Mouse (Mus musculus): ENCODE data around the gene Sfn. TPM values are rescaled to one million over a fixed set of nuclear protein-coding genes. Genes with fewer than 3 reads are reported as not detected.

The Sfn gene
- polyA plus RNA-seq, 1 experiment: 0.06 TPM

DNA sequence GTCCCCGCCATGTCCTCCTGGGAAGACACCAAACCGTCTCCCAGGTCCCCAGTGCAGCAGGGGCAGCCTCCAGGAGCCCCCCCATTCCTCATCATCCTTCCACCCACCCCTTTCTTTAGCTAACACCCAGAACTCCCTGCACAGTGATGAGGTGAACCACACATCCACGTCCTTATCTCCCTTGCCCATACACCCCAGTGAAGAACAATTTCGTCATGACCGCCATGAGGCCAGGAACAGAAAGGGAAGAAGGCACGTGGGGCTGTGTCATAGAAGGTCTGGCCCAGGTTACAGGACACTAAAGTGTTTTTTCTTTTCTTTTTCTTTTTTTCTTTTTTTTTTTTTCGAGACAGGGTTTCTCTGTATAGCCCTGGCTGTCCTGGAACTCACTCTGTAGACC is 22.9 kb upstream of the Sfn start:
- Histone ChIP-seq H3K9me3 (ENCODE audit: control insufficient read depth, low read length) (no peaks in the 10 kb centered on the region), H3K4me1 (ENCODE audit: control insufficient read depth) (peaks cover 3% of the 10 kb centered on the region; the same call in 1 of the 2 replicates), H3K27me3 (ENCODE audit: control insufficient read depth) (no peaks in the 10 kb centered on the region), H3K36me3 (ENCODE audit: control insufficient read depth) (peaks cover 5% of the 10 kb centered on the region; the same call in 1 of the 2 replicates), H3K4me3 (replicated peaks) (no peak overlapping the region)
- no peak for TF ChIP-seq TAL1 (IDR thresholded peaks at IDR 0.05; ENCODE audit: low read length)
- TF ChIP-seq GATA1 (IDR thresholded peaks at IDR 0.05; ENCODE audit: low read length): no peak

GRCm38 (mm10) chr4:133622161-133622695 is 20.3 kb upstream of the Sfn start:
- TF ChIP-seq TAL1 (IDR thresholded peaks at IDR 0.05; ENCODE audit: low read length) (no peak), GATA1 (IDR thresholded peaks at IDR 0.05; ENCODE audit: low read length) (no peak)
- Histone ChIP-seq H3K4me3 (replicated peaks) (no peak overlapping the region), H3K4me1 (ENCODE audit: control insufficient read depth) (peaks cover 6% of the 10 kb centered on the region), H3K27me3 (ENCODE audit: control insufficient read depth) (no peaks in the 10 kb centered on the region), H3K9me3 (ENCODE audit: control insufficient read depth, low read length) (no peaks in the 10 kb centered on the region), H3K36me3 (ENCODE audit: control insufficient read depth) (peaks cover 5% of the 10 kb centered on the region; the same call in 1 of the 2 replicates)

DNA sequence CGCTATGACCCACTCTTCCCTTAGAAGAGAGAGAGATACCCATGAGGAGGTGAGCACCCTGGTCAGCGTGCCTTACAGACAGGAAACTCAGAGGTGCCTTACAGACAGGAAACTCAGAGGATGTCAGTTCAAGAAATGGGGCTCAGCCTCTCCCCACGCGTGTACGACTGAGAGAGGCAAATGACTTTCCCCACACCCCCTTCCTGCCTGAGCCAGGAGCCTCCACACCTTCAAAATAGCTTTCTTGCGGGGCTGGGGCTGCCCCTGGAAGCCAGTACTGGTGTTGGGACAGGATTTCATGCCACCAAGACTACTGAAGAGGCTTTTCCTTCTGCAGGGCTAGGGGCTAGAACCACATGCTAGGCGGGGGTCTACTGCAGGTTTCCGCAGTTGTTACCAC is 18.7 kb upstream of the Sfn start:
- H3K9me3 ChIP-seq (ENCODE audit: control insufficient read depth, low read length): no peaks in the 10 kb centered on the region
- H3K4me1 ChIP-seq (ENCODE audit: control insufficient read depth): peaks cover 4% of the 10 kb centered on the region
- H3K27me3 ChIP-seq (ENCODE audit: control insufficient read depth): no peaks in the 10 kb centered on the region
- peaks cover 2% of the 10 kb centered on the region; the same call in 1 of the 2 replicates for H3K36me3 ChIP-seq (ENCODE audit: control insufficient read depth)
- H3K4me3 ChIP-seq (replicated peaks): no peak overlapping the region
- TF ChIP-seq GATA1 (IDR thresholded peaks at IDR 0.05; ENCODE audit: low read length): no peak
- TF ChIP-seq TAL1 (IDR thresholded peaks at IDR 0.05; ENCODE audit: low read length): no peak

- Histone ChIP-seq H3K36me3 (ENCODE audit: control insufficient read depth) (peaks cover 2% of the 10 kb centered on the region; the same call in 1 of the 2 replicates), H3K4me3 (replicated peaks) (no peak overlapping the region), H3K4me1 (ENCODE audit: control insufficient read depth) (peaks cover 4% of the 10 kb centered on the region), H3K27me3 (ENCODE audit: control insufficient read depth) (no peaks in the 10 kb centered on the region), H3K9me3 (ENCODE audit: control insufficient read depth, low read length) (no peaks in the 10 kb centered on the region)
- TF ChIP-seq GATA1 (IDR thresholded peaks at IDR 0.05; ENCODE audit: low read length): no peak
- no peak for TF ChIP-seq TAL1 (IDR thresholded peaks at IDR 0.05; ENCODE audit: low read length)
Measured at GRCm38 (mm10) chr4:133619473-133620136, 17.6 kb upstream of the Sfn start.

GRCm38 (mm10) chr4:133617936-133618335 is 16.0 kb upstream of the Sfn start:
- H3K36me3 ChIP-seq (ENCODE audit: control insufficient read depth): no peaks in the 10 kb centered on the region; the same call in 1 of the 2 replicates

DNA sequence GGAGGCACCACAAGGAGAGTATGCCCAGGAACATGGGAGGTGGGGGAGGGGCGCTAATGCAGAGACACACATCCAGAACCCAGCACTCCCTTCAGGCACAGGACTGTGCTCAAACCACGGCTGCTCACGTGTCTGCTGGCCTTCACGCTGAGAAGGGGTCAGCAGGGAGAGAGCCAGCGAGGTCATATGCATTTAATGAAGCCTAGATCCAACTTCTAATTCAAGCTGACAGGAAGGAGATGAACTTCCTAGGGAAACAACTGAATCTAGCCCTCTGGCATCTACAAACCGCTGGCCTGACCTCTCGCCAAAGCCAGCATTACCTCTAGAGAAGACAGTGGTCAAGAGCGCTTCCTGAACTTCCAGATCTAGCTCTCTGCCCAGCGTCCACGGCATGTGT is 13.4 kb upstream of the Sfn start:
- no peak overlapping the region for H3K4me3 ChIP-seq (replicated peaks)
- peaks cover 6% of the 10 kb centered on the region for H3K36me3 ChIP-seq (ENCODE audit: control insufficient read depth)
- no peak for TF ChIP-seq GATA1 (IDR thresholded peaks at IDR 0.05; ENCODE audit: low read length)
- TF ChIP-seq TAL1 (IDR thresholded peaks at IDR 0.05; ENCODE audit: low read length): no peak
- H3K9me3 ChIP-seq (ENCODE audit: control insufficient read depth, low read length): peaks cover 9% of the 10 kb centered on the region
- H3K4me1 ChIP-seq (ENCODE audit: control insufficient read depth): peaks cover 8% of the 10 kb centered on the region
- no peaks in the 10 kb centered on the region for H3K27me3 ChIP-seq (ENCODE audit: control insufficient read depth)

More at GRCm38 (mm10) chr4:133617936-133618335, 16.0 kb upstream of the Sfn start:
- H3K4me3 ChIP-seq (replicated peaks): no peak overlapping the region
- H3K27me3 ChIP-seq (ENCODE audit: control insufficient read depth): no peaks in the 10 kb centered on the region
- no peaks in the 10 kb centered on the region for H3K9me3 ChIP-seq (ENCODE audit: control insufficient read depth, low read length)
- H3K4me1 ChIP-seq (ENCODE audit: control insufficient read depth): peaks cover 4% of the 10 kb centered on the region
- TF ChIP-seq TAL1 (IDR thresholded peaks at IDR 0.05; ENCODE audit: low read length) (no peak), GATA1 (IDR thresholded peaks at IDR 0.05; ENCODE audit: low read length) (no peak)

- Histone ChIP-seq H3K27me3 (ENCODE audit: control insufficient read depth) (no peaks in the 10 kb centered on the region), H3K4me1 (ENCODE audit: control insufficient read depth) (peaks cover 7% of the 10 kb centered on the region), H3K4me3 (replicated peaks) (no peak overlapping the region), H3K9me3 (ENCODE audit: control insufficient read depth, low read length) (peaks cover 9% of the 10 kb centered on the region), H3K36me3 (ENCODE audit: control insufficient read depth) (peaks cover 6% of the 10 kb centered on the region)
- no peak for TF ChIP-seq GATA1 (IDR thresholded peaks at IDR 0.05; ENCODE audit: low read length)
Measured at GRCm38 (mm10) chr4:133614274-133614761, 12.3 kb upstream of the Sfn start.

DNA sequence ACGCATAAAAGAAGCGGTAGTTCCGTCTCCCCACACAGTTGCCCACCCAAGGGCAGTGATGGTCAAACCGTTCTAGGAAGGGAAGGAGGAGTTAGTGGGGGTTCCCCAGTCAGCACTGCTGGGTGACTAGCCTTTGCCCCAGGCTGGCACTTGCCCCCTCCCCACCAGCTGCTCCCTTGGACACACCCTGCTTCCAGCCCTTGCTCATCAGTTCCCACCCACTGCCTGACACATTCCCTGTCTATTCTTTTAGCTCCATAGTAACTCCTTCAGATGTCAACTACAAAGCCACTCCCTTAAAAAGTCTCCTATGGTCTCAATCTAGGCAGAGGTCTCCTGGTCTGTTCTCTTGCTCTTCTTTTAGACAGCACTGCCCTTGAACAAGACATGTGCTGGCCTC is 11.9 kb upstream of the Sfn start:
- peaks cover 7% of the 10 kb centered on the region for H3K4me1 ChIP-seq (ENCODE audit: control insufficient read depth)
- peaks cover 9% of the 10 kb centered on the region for H3K9me3 ChIP-seq (ENCODE audit: control insufficient read depth, low read length)
- H3K4me3 ChIP-seq (replicated peaks): no peak overlapping the region
- H3K27me3 ChIP-seq (ENCODE audit: control insufficient read depth): no peaks in the 10 kb centered on the region
- TF ChIP-seq TAL1 (IDR thresholded peaks at IDR 0.05; ENCODE audit: low read length) (no peak), GATA1 (IDR thresholded peaks at IDR 0.05; ENCODE audit: low read length) (no peak)
- peaks cover 6% of the 10 kb centered on the region for H3K36me3 ChIP-seq (ENCODE audit: control insufficient read depth)

DNA sequence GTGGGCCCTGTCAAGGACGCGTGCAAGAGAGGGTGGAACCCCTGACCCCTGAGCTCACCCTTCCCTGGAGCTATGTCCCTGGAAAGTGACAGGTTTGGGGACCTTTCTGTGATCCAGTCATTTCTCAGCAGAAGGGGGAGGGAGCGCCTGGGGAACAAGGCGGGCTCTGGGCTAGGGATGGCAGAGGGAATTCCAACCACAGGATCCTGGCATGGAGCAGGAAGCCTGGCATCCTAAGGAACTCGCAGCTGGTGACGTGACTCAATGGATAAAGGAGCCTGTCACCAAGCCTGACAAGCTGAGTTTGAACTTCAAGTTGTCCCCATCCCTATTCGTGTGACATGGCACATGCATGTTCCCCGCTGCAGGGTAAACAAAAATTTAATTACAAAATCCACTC is 11.1 kb upstream of the Sfn start:
- H3K9me3 ChIP-seq (ENCODE audit: control insufficient read depth, low read length): peaks cover 9% of the 10 kb centered on the region
- no peaks in the 10 kb centered on the region for H3K27me3 ChIP-seq (ENCODE audit: control insufficient read depth)
- H3K4me1 ChIP-seq (ENCODE audit: control insufficient read depth): peaks cover 7% of the 10 kb centered on the region
- peaks cover 6% of the 10 kb centered on the region for H3K36me3 ChIP-seq (ENCODE audit: control insufficient read depth)
- H3K4me3 ChIP-seq (replicated peaks): no peak overlapping the region
- TF ChIP-seq TAL1 (IDR thresholded peaks at IDR 0.05; ENCODE audit: low read length): no peak
- TF ChIP-seq GATA1 (IDR thresholded peaks at IDR 0.05; ENCODE audit: low read length): no peak
